Mouse (Mus musculus): ENCODE measurements around the gene Tac4.

Tac4 gene

DNA sequence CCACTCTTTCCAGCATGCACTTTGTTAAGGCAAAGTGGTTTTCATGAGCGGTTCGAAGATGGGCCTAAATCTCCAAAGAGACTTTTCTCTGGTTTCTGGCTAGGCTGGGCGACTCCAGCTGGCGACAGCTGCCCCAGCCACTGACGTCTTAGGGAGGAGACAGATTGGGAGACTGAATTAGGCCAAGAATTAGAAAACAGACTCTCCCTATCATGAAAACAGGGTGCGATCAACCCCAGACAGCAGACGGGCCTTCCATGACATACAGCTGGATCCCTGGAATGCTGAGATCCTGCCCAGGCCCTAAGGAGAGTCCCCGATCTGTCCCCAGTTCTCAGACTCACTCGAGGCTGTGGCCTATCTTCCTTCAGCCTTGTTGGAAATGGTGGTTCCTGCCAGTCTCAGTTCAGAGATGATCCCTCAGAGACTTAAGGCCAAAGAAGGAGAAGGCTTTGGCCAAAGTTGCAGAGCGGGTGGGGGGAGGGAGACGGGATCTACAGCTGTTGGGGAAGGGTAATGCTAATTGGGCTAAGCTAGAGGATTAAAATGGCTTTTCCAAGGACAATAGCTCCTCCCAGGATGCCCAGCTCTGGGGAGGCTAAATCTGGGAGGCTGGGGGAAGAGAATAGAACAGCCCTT is 2.6 kb downstream of the Tac4 start:
- DNase-seq (ENCODE audit: low spot score): no peak

- no peak for DNase-seq (ENCODE audit: low spot score)
These were observed 3.2 kb downstream of the Tac4 start for GRCm38 (mm10) chr11:95264455-95265013.

GRCm38 (mm10) chr11:95266540-95267245 is 5.4 kb downstream of the Tac4 start:
- DNase-seq (ENCODE audit: low spot score): no peak

DNA sequence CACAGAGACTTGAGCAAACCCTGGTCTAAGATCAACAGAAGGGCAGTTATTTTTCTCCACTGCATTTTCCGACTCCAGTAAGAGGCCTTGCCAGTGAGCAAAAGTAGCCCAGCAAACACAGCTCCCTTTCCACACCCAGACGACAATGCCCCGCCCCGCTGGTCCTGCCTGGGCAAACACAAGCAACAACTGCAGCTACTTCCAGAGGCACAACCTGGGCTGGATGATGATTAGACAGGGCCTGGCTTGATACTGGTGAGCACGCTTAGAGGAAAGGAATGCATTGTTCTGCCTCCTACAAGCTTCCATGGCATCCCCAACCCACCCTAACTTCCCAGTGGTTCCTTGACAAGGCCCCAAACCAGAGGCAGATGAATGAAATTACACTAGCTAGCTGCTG is 12.3 kb downstream of the Tac4 start:
- no peak for DNase-seq (ENCODE audit: low spot score)

DNA sequence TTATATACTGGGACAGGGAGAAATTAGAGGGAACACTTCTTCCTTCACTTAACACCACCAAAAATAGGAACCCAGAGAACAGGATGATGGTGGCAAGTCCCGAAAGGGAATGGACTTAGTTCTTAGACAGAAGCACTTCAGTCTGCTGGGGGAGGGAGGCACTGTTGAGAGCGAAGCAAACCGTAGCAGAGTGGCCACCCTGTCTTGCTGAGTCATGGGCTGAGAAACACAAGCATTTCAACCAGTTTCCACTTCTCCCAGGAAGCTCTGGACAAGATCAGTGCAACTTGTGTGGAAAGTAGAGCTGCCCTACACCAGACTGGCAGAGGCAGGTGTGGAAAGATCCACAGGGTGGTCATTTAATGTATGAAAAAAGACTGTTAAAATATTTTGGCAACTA is 13.3 kb downstream of the Tac4 start:
- DNase-seq (ENCODE audit: low spot score): no peak

DNA sequence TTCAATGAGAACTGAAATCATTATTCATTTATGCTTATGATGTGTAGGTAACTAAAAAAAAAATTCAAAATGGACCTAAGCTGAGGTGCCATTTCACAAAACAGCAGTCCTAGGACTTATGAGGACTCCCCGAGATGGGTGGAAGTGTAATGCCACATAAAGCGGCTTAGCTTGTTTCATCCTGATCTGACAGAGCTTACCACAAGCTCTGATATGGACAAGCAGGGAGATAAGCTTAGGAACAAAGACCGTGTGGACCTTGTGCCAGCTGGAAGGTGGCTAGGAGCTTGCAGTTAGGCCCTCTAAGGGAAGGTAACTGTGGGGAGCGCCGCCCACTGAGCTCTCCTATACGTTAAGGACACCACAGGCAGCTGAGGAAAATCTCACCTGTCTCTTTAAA is 14.7 kb downstream of the Tac4 start:
- no peak for DNase-seq (ENCODE audit: low spot score)

GRCm38 (mm10) chr11:95279061-95279659 is 17.8 kb downstream of the Tac4 start:
- DNase-seq (ENCODE audit: low spot score): no peak

DNA sequence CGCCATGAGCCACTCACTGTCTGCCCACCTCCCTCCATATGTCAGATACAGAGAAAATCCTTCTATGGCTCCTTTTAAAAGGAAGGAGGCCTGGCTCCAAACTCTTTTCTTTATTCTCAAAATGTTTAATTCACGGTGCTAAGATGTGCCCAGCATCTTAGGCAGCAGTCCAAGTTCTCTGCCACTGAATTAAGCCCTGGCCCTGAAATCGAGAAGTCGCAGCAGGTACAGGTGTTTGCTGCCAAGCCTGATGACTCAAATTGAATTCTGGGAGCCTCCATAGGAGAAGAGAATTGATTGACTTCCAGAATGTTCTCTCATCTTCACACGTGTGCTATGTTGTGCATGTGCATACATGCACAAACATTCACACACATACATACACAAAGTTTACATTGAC is 21.0 kb downstream of the Tac4 start:
- DNase-seq (ENCODE audit: low spot score): no peak

DNA sequence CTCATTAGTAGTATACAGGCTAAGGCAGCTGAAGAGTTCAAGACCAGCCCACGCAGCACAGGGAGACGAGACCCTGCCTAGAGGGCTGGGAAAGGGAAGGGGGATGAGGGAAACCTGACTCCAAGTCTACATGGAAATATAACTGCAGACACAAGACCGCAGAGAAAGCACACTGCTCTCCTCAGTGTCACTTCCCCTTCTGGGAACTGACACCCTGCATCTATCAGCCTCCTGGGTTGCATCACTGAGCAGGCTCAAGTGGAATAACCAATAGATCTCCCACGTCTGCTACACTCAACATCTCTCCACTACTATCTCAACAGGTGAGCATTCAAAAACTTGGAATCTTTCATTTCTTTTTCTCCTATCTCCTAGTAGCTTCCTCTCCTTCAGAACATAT is 30.7 kb downstream of the Tac4 start:
- DNase-seq (ENCODE audit: low spot score): no peak

- no peak for DNase-seq (ENCODE audit: low spot score)
These were observed 31.8 kb downstream of the Tac4 start for GRCm38 (mm10) chr11:95293017-95293624.

DNA sequence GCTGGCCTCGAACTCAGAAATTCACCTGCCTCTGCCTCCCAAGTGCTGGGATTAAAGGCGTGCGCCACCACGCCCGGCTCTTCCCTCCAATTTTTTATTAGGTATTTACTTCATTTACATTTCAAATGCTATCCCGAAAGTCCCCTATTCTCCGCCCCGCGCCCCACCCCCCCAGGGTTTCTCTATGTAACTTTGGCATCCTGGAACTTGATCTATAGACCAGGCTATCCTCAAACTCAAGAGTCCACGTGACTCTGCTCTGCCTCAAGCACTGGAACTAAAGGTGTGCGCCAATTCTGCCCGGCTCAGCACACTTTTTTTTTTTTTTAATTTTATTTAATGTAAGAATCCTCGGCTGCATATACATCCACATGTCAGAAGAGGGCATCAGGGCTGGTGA is 34.4 kb downstream of the Tac4 start:
- DNase-seq (ENCODE audit: low spot score): no peak

- DNase-seq (ENCODE audit: low spot score): no peak
These were observed 36.8 kb downstream of the Tac4 start for GRCm38 (mm10) chr11:95298146-95298545.

DNA sequence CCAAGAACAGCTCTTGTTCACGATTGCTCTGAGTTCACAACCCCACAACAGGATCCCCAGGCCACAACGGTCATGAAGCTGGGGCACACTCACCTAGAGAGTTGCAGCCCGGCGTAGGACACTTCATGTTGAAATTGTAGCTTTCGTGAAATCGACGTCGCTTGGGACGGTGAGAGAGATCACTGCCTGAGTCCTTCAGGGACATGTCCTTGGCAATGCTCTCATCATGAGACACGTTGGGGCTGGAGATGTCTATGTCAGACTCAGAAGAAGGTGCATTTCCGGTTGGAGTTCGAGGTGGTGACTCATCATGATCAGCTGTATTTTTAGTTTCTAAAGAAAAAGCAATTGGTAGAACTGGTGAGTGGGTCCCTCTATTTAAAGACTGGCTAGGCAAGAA is 38.6 kb downstream of the Tac4 start:
- no peak for DNase-seq (ENCODE audit: low spot score)

DNA sequence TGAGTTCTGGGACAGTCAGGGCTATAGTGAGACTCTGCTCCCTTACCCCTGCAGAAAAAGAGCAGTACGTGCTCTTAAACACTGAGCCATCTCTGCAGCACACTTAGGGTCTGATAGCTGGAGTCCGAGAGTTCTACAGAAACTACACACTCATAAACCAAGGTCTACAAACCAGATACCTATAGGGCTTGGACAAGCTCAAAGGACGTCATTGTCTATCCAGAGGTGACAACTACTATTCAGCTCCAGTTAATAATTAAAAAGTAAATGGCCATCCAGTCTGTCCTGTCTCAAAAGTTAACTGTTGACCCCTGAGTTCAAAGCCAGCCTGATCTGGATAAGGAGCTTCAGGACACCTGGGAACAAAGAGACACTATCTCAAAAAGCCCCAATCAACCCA is 40.4 kb downstream of the Tac4 start:
- no peak for DNase-seq (ENCODE audit: low spot score)

DNA sequence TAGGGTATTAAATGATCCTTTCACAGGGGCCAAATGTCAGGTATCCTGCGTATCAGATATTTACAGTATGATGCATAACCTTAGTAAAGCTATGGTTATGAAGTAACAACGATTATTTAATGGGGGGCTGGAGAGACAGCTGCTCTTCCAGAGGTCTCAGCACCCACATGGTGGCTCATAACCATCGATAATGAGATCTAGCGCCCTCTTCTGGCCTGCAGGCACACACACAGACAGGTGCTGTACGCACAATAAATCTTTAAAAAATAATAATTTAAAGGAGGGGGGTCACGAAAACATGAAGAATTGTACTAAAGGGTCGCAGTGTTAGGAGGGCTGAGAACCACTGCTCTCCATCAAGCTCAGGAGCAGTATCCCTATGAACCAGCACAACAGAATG is 44.3 kb downstream of the Tac4 start:
- DNase-seq (ENCODE audit: low spot score): no peak

GRCm38 (mm10) chr11:95307526-95307925 is 46.2 kb downstream of the Tac4 start:
- no peak for DNase-seq (ENCODE audit: low spot score)

- peak; percentile 97 for DNase-seq (ENCODE audit: low spot score)
These were observed 48.2 kb downstream of the Tac4 start for GRCm38 (mm10) chr11:95309510-95310006.

- DNase-seq (ENCODE audit: low spot score): peak; percentile 95
These were observed 48.8 kb downstream of the Tac4 start, which contains the start of gene Kat7 for GRCm38 (mm10) chr11:95310007-95310647. Gene Kat7 (minus strand): TSS chr11:95310246.

GRCm38 (mm10) chr11:95310648-95311424 is 49.5 kb downstream of the Tac4 start:
- DNase-seq (ENCODE audit: low spot score): peak; percentile 53

- no peak for DNase-seq (ENCODE audit: low spot score)
These were observed 50.1 kb downstream of the Tac4 start for GRCm38 (mm10) chr11:95311425-95311807.
